Comparison of ENCODE assay signal across 21 mouse cellular contexts in genomic region chr5:49437236-49437635, GRCm38 (mm10).
DNase-seq lines count a peak whose midpoint lies in the region; ATAC-seq and TF ChIP-seq lines count a peak whose summit lies in the region.
"Had no signal": no experiment of that assay in that cellular context is flagged by ENCODE, and none has a peak within 500 bp of the region (broad histone marks: within the 10 kb centered on the region; RNA-seq: fewer than 3 reads in every experiment).

No protein-coding gene starts in this region.

- peak; percentile 2 for DNase-seq in heart, adult 8-10 months (ENCODE audit: low spot score)
- DNase-seq in heart, adult 2 months, result no peak
- DNase-seq in 3T3-L1 (ENCODE audit: low read depth, low spot score) (peak; percentile 79), MEL (ENCODE audit: low read depth, low spot score) (peak; percentile 54)
- peak; percentile 24 to 35 for DNase-seq in cerebellum, postnatal 10 days
- DNase-seq: gastrocnemius, adult 2 months; heart, postnatal 36 days; kidney, adult 8-10 months; kidney, postnatal 4 days; liver; liver, postnatal 0 days; thymus, postnatal 25 days had no signal

- no peak for TF ChIP-seq POLR2A in heart, adult 2 months (IDR thresholded peaks at IDR 0.05; ENCODE audit: insufficient read depth, low read depth, low read length)
- no peak for TF ChIP-seq POLR2A in MEL (IDR thresholded peaks at IDR 0.05; ENCODE audit: control insufficient read depth in 1 of 2, insufficient read depth in 1 of 2, low read depth in 1 of 2, low read length in 2 of 2, poor library complexity in 1 of 2)

- H3K4me1 ChIP-seq in heart, adult 2 months (ENCODE audit: control insufficient read depth, insufficient read depth, low read length), result no peaks in the 10 kb centered on the region
- H3K4me1 ChIP-seq in MEL (ENCODE audit: control insufficient read depth in 1 of 2, insufficient read depth in 2 of 2, low read length in 2 of 2), result no peaks in the 10 kb centered on the region
- H3K4me1 ChIP-seq: embryonic facial prominence, embryonic 12.5 days; midbrain, embryonic 12.5 days had no signal

- no peak for ATAC-seq in activated CD4-positive, CD25-positive, alpha-beta regulatory T cell, adult 4 months
- no peak for ATAC-seq in frontal cortex, adult (ENCODE audit: low TSS enrichment)
- ATAC-seq: CD4-positive, CD25-positive, alpha-beta regulatory T cell, adult 4 months; forebrain, embryonic 16.5 days; hindbrain, postnatal 0 days; liver, postnatal 0 days had no signal

- no peak overlapping the region for H3K4me3 ChIP-seq in heart, adult 2 months
- no peak overlapping the region for H3K4me3 ChIP-seq in MEL (ENCODE audit: control insufficient read depth in 1 of 2, insufficient read depth in 1 of 2, low read depth in 2 of 2, low read length in 2 of 2)
- H3K4me3 ChIP-seq: embryonic facial prominence, embryonic 12.5 days; gastrocnemius, adult 2 months; midbrain, embryonic 12.5 days had no signal

- H3K79me2 ChIP-seq in heart, adult 2 months (replicated peaks; ENCODE audit: control insufficient read depth, insufficient read depth, low read length), result no peaks in the 10 kb centered on the region
- no peaks in the 10 kb centered on the region for H3K79me2 ChIP-seq in MEL (ENCODE audit: control insufficient read depth, insufficient read depth, low read length, poor library complexity)

- no peak for TF ChIP-seq CTCF in heart, adult 2 months (IDR thresholded peaks at IDR 0.05)
- TF ChIP-seq CTCF in MEL (IDR thresholded peaks at IDR 0.05 in 2 of 3, conservative IDR thresholded peaks at IDR 0.05 in 1 of 3; ENCODE audit: control insufficient read depth in 1 of 3, insufficient read depth in 1 of 3, low read depth in 2 of 3, low read length in 3 of 3, poor library complexity in 1 of 3, severe bottlenecking in 1 of 3), result no peak

- TF ChIP-seq RAD21 in MEL (IDR thresholded peaks at IDR 0.05; ENCODE audit: low read depth, low read length), result no peak

- intact Hi-C loops in heart, adult 2 months (cut with DNase I), result no loop called here

- H3K36me3 ChIP-seq in heart, adult 2 months (ENCODE audit: control insufficient read depth, insufficient read depth, low read length), result no peaks in the 10 kb centered on the region
- H3K36me3 ChIP-seq in MEL (ENCODE audit: control insufficient read depth in 1 of 2, insufficient read depth in 2 of 2, low read length in 2 of 2), result no peaks in the 10 kb centered on the region
- H3K36me3 ChIP-seq: embryonic facial prominence, embryonic 12.5 days; G1E; midbrain, embryonic 12.5 days had no signal

- H3K9me3 ChIP-seq in MEL (replicated peaks; ENCODE audit: insufficient read depth, low read length), result no peaks in the 10 kb centered on the region
- H3K9me3 ChIP-seq: embryonic facial prominence, embryonic 12.5 days; G1E; midbrain, embryonic 12.5 days had no signal

- H3K27ac ChIP-seq in heart, adult 2 months, result no peak overlapping the region
- no peak overlapping the region for H3K27ac ChIP-seq in MEL (ENCODE audit: control insufficient read depth, low read depth, low read length)
- H3K27ac ChIP-seq: embryonic facial prominence, embryonic 12.5 days; gastrocnemius, adult 2 months; hindbrain, postnatal 0 days; macrophage; midbrain, embryonic 12.5 days had no signal

- H3K27me3 ChIP-seq in heart, adult 2 months (ENCODE audit: control insufficient read depth, insufficient read depth, low read length), result no peaks in the 10 kb centered on the region
- no peaks in the 10 kb centered on the region for H3K27me3 ChIP-seq in MEL (ENCODE audit: control insufficient read depth in 1 of 2, insufficient read depth in 2 of 2, low read length in 2 of 2)
- H3K27me3 ChIP-seq: embryonic facial prominence, embryonic 12.5 days; midbrain, embryonic 12.5 days had no signal

- TF ChIP-seq EP300 in heart, adult 2 months (IDR thresholded peaks at IDR 0.05; ENCODE audit: insufficient read depth, low read depth, low read length), result no peak
- TF ChIP-seq EP300 in MEL (IDR thresholded peaks at IDR 0.05; ENCODE audit: low read depth in 1 of 2, low read length in 2 of 2), result no peak

- WGBS in heart, adult 2 months, result 11% methylated on average over 2 of the region's 2 CpGs

- H3K9ac ChIP-seq in heart, adult 2 months (ENCODE audit: low read depth, low read length), result no peak overlapping the region
- H3K9ac ChIP-seq in MEL (ENCODE audit: control insufficient read depth, low read depth, low read length, poor library complexity, severe bottlenecking), result no peak overlapping the region
- H3K9ac ChIP-seq: embryonic facial prominence, embryonic 12.5 days; liver, postnatal 0 days; midbrain, embryonic 12.5 days had no signal

TF ChIP-seq in MEL, 35 proteins besides CTCF, POLR2A, EP300 and RAD21:
- TF ChIP-seq ETS1 (IDR thresholded peaks at IDR 0.05; ENCODE audit: low read depth, low read length), result 0 out of 2 replicates have a peak, but pooled peaks have one; percentile 34
- 0 out of 2 replicates have a peak, but pooled peaks have one; percentile 17 for TF ChIP-seq MAX (IDR thresholded peaks at IDR 0.05; ENCODE audit: low read length)
- TF ChIP-seq TBP (IDR thresholded peaks at IDR 0.05; ENCODE audit: low read depth, low read length), result no peak
- no peak for TF ChIP-seq POLR2AphosphoS2 (IDR thresholded peaks at IDR 0.05; ENCODE audit: low read length)

Comparison
In these comparisons a context has a peak if more than half of its experiments do, and no peak if none do; other contexts are left out.
1. DNase-seq: peak in heart, adult 8-10 months (single experiment), 3T3-L1 (single experiment), MEL (single experiment) and cerebellum, postnatal 10 days (2 of 2); none in heart, adult 2 months (0 of 2).